In genomic region chr1:78167577-78168286, GRCm38 (mm10) we compare ENCODE assay signal across 18 mouse cellular contexts. TPM values are rescaled to one million over a fixed set of nuclear protein-coding genes. Genes with fewer than 3 reads are reported as not detected.
DNase-seq lines count a peak whose midpoint lies in the region; ATAC-seq lines count a peak whose summit lies in the region.
"Had no signal": no experiment of that assay in that cellular context is flagged by ENCODE, and none has a peak within 500 bp of the region (broad histone marks: within the 10 kb centered on the region; RNA-seq: fewer than 3 reads in every experiment).

No protein-coding gene starts in this region.

- no peaks in the 10 kb centered on the region for H3K9me3 ChIP-seq in neural tube, embryonic 11.5 days (ENCODE audit: control insufficient read depth, low read length)
- H3K9me3 ChIP-seq in neural tube, embryonic 15.5 days (replicated peaks), result no peaks in the 10 kb centered on the region
- no peaks in the 10 kb centered on the region for H3K9me3 ChIP-seq in forebrain, embryonic 15.5 days
- H3K9me3 ChIP-seq in limb, embryonic 10.5 days (replicated peaks), result no peaks in the 10 kb centered on the region
- no peaks in the 10 kb centered on the region for H3K9me3 ChIP-seq in heart, embryonic 12.5 days (replicated peaks)

- DNase-seq in neural tube, embryonic 11.5 days (ENCODE audit: low spot score), result peak; percentile 67
- DNase-seq in limb, embryonic 10.5 days (ENCODE audit: low spot score), result peak; percentile 21
- peak; percentile 82 for DNase-seq in retina, postnatal 1 day
- no peak for DNase-seq in cerebellum, postnatal 4 days (ENCODE audit: low spot score in 2 of 2)
- DNase-seq: cerebellum, adult 9-11 months; gastrocnemius, adult 2 months; lung, postnatal 4 days; right cerebral cortex, postnatal 25 days; thymus, adult 2 months had no signal

- H3K4me3 ChIP-seq in neural tube, embryonic 11.5 days (ENCODE audit: low read depth, low read length), result no peak overlapping the region
- no peak overlapping the region for H3K4me3 ChIP-seq in neural tube, embryonic 15.5 days (replicated peaks)
- no peak overlapping the region for H3K4me3 ChIP-seq in forebrain, embryonic 15.5 days
- H3K4me3 ChIP-seq in limb, embryonic 10.5 days, result no peak overlapping the region
- no peak overlapping the region for H3K4me3 ChIP-seq in heart, embryonic 12.5 days
- H3K4me3 ChIP-seq: erythroblast, embryonic 14.5 days; gastrocnemius, adult 2 months had no signal

- H3K9ac ChIP-seq in neural tube, embryonic 11.5 days (ENCODE audit: low read length), result no peak overlapping the region
- H3K9ac ChIP-seq in neural tube, embryonic 15.5 days (replicated peaks), result no peak overlapping the region
- no peak overlapping the region for H3K9ac ChIP-seq in forebrain, embryonic 15.5 days (replicated peaks)
- no peak overlapping the region for H3K9ac ChIP-seq in heart, embryonic 12.5 days
- H3K9ac ChIP-seq: liver, embryonic 14.5 days had no signal

- peak; percentile 82 for ATAC-seq in neural tube, embryonic 11.5 days (ENCODE audit: insufficient read depth, low FRiP score, low TSS enrichment)
- ATAC-seq in neural tube, embryonic 15.5 days (ENCODE audit: low FRiP score), result no peak
- peak; percentile 68; the same call in 1 of the 2 replicates for ATAC-seq in forebrain, embryonic 15.5 days (replicated peaks)
- no peak for ATAC-seq in megakaryocyte, adult 5-6 weeks (ENCODE audit: poor library complexity, severe bottlenecking)
- ATAC-seq in heart, embryonic 12.5 days (ENCODE audit: insufficient number of reproducible peaks, low FRiP score), result no peak

- 20% methylated on average over 18 of the region's 18 CpGs for WGBS in neural tube, embryonic 11.5 days
- 17% methylated on average over 18 of the region's 18 CpGs for WGBS in neural tube, embryonic 15.5 days
- WGBS in forebrain, embryonic 15.5 days, result 2% methylated on average over 18 of the region's 18 CpGs
- WGBS in limb, embryonic 10.5 days, result 51% methylated on average over 18 of the region's 18 CpGs
- 65% methylated on average over 18 of the region's 18 CpGs for WGBS in heart, embryonic 12.5 days

- no peak overlapping the region for H3K4me2 ChIP-seq in neural tube, embryonic 11.5 days (ENCODE audit: low read depth)
- no peak overlapping the region for H3K4me2 ChIP-seq in neural tube, embryonic 15.5 days
- no peak overlapping the region for H3K4me2 ChIP-seq in forebrain, embryonic 15.5 days (replicated peaks)
- H3K4me2 ChIP-seq in heart, embryonic 12.5 days, result no peak overlapping the region
- H3K4me2 ChIP-seq: heart, embryonic 11.5 days had no signal

- H3K36me3 ChIP-seq in neural tube, embryonic 11.5 days (ENCODE audit: control insufficient read depth, insufficient read depth, low read length), result no peaks in the 10 kb centered on the region
- H3K36me3 ChIP-seq in neural tube, embryonic 15.5 days, result no peaks in the 10 kb centered on the region
- no peaks in the 10 kb centered on the region for H3K36me3 ChIP-seq in forebrain, embryonic 15.5 days
- H3K36me3 ChIP-seq in limb, embryonic 10.5 days, result no peaks in the 10 kb centered on the region
- no peaks in the 10 kb centered on the region for H3K36me3 ChIP-seq in heart, embryonic 12.5 days

- peaks cover 34% of the 10 kb centered on the region for H3K4me1 ChIP-seq in neural tube, embryonic 11.5 days (ENCODE audit: control insufficient read depth, insufficient read depth, low read length)
- H3K4me1 ChIP-seq in neural tube, embryonic 15.5 days, result no peaks in the 10 kb centered on the region
- H3K4me1 ChIP-seq in forebrain, embryonic 15.5 days, result peaks cover 5% of the 10 kb centered on the region; the same call in 1 of the 2 replicates
- peaks cover 30% of the 10 kb centered on the region for H3K4me1 ChIP-seq in limb, embryonic 10.5 days
- no peaks in the 10 kb centered on the region for H3K4me1 ChIP-seq in heart, embryonic 12.5 days (replicated peaks)

- no peak overlapping the region for H3K27ac ChIP-seq in neural tube, embryonic 11.5 days (ENCODE audit: low read depth, low read length)
- no peak overlapping the region for H3K27ac ChIP-seq in neural tube, embryonic 15.5 days (replicated peaks)
- no peak overlapping the region for H3K27ac ChIP-seq in forebrain, embryonic 15.5 days (replicated peaks)
- no peak overlapping the region for H3K27ac ChIP-seq in limb, embryonic 10.5 days
- H3K27ac ChIP-seq in heart, embryonic 12.5 days (ENCODE audit: poor library complexity, severe bottlenecking), result no peak overlapping the region
- H3K27ac ChIP-seq: gastrocnemius, adult 2 months; liver, embryonic 14.5 days had no signal

- H3K27me3 ChIP-seq in neural tube, embryonic 11.5 days (ENCODE audit: control insufficient read depth, insufficient read depth, low read length), result peaks cover 47% of the 10 kb centered on the region
- H3K27me3 ChIP-seq in neural tube, embryonic 15.5 days (replicated peaks), result peaks cover 62% of the 10 kb centered on the region
- H3K27me3 ChIP-seq in forebrain, embryonic 15.5 days, result peaks cover 97% of the 10 kb centered on the region
- H3K27me3 ChIP-seq in limb, embryonic 10.5 days (ENCODE audit: low read depth, poor library complexity, severe bottlenecking), result peaks cover 92% of the 10 kb centered on the region
- peaks cover 28% of the 10 kb centered on the region for H3K27me3 ChIP-seq in heart, embryonic 12.5 days (replicated peaks)

RNA-seq across cellular contexts. Expression of gene Pax3, which starts 29.2 kb away (rescaled TPM):
- polyA plus RNA-seq in neural tube, embryonic 11.5 days (2014; fragmentation: Nextera tagmentation; extraction: Ambion mirVana), result 36.2 and 42.8 TPM in 2 replicates
- polyA plus RNA-seq in neural tube, embryonic 15.5 days (2015; fragmentation: Nextera tagmentation; extraction: Ambion mirVana), result 2.5 and 3.4 TPM in 2 replicates
- 0.19 and 0.70 TPM in 2 replicates for polyA plus RNA-seq in forebrain, embryonic 15.5 days (2015; fragmentation: Nextera tagmentation; extraction: Ambion mirVana)
- 11.5 and 12.6 TPM in 2 replicates for polyA plus RNA-seq in limb, embryonic 10.5 days (2016; fragmentation: Nextera tagmentation; extraction: Ambion mirVana)
- not detected in 2 replicates for total RNA-seq in megakaryocyte, adult 5-6 weeks (2015)
- not detected in 2 replicates for total RNA-seq in megakaryocyte, adult 5-6 weeks (2017)
- 0.10 and 0.12 TPM in 2 replicates for polyA plus RNA-seq in heart, embryonic 12.5 days (2016; fragmentation: Nextera tagmentation; extraction: Ambion mirVana)
- total RNA-seq: gastrocnemius, adult 2 months; left cerebral cortex, postnatal 36 days; neutrophil, adult 5-6 weeks had no signal
- polyA plus RNA-seq: erythroblast, embryonic 14.5 days; liver, embryonic 14.5 days had no signal

Comparison
In these comparisons a context has a peak if more than half of its experiments do, and no peak if none do; other contexts are left out.
1. ATAC-seq: peak in neural tube, embryonic 11.5 days (single experiment) and forebrain, embryonic 15.5 days (single experiment); none in neural tube, embryonic 15.5 days (single experiment), megakaryocyte, adult 5-6 weeks (single experiment) and heart, embryonic 12.5 days (single experiment).
2. DNase-seq: peak in neural tube, embryonic 11.5 days (single experiment), limb, embryonic 10.5 days (single experiment) and retina, postnatal 1 day (single experiment); none in cerebellum, postnatal 4 days (0 of 2).